Mouse (Mus musculus) olfactory bulb, adult 2 months (tissue): ENCODE data around the gene Mrpl14.

Experiments used
- CTCF ChIP-seq: fragments of 200-500 bp; IDR thresholded peaks from 2 replicates; pipeline ENCODE4 v1.5.1; 2012; ENCODE audit warnings: low read depth, mild to moderate bottlenecking, low read length, moderate library complexity; ENCODE audit not compliant: insufficient read depth
- POLR2A ChIP-seq: fragments of 200-500 bp; IDR thresholded peaks from 2 replicates; pipeline ENCODE4 v1.6.1; 2012; ENCODE audit warnings: mild to moderate bottlenecking, low read depth, low read length, moderate library complexity; ENCODE audit not compliant: insufficient read depth

GRCm38 (mm10) chr17:45735382-45736310 is 49.5 kb downstream of the Mrpl14 start:
- peak; percentile 80 for TF ChIP-seq CTCF
- TF ChIP-seq POLR2A: no peak
